Mouse (Mus musculus) CH12.LX (cell line): Measurements from ENCODE around the gene Shld2. TPM values are rescaled to one million over a fixed set of nuclear protein-coding genes. Genes with fewer than 3 reads are reported as not detected.

Source experiments
- DNase-seq: peaks from one replicate; pipeline ENCODE4 v3.0.0-alpha.2; 2013; ENCODE audit errors: extremely low read depth
- H3K27ac ChIP-seq: 2 replicates; pipeline ENCODE4 v1.5.1; 2012; ENCODE audit warnings: low read depth, mild to moderate bottlenecking, control low read depth, moderate library complexity; ENCODE audit not compliant: insufficient read depth
- H3K27me3 ChIP-seq: replicated peaks from 2 replicates; pipeline ENCODE3; 2012; ENCODE audit warnings: inconsistent platforms
- H3K36me3 ChIP-seq, 2 experiments: replicated peaks in 1 of 2; 2 replicates each; pipeline versions ENCODE3 to v1.6.1; 2012; ENCODE audit warnings: inconsistent platforms in 1 of 2, low read length in 1 of 2, mild to moderate bottlenecking in 1 of 2, mixed read lengths in 1 of 2, moderate library complexity in 1 of 2; ENCODE audit not compliant: control insufficient read depth in 1 of 2, insufficient read depth in 1 of 2
- H3K4me1 ChIP-seq, 2 experiments: 2 replicates each; pipeline ENCODE4 v1.6.1; 2012; ENCODE audit warnings: inconsistent platforms in 1 of 2, moderate library complexity in 1 of 2; ENCODE audit not compliant: insufficient read depth in 2 of 2, control insufficient read depth in 1 of 2
- H3K4me2 ChIP-seq: 2 replicates; pipeline ENCODE4 v1.6.1; 2012; ENCODE audit warnings: low read depth, mild to moderate bottlenecking, control low read depth; ENCODE audit not compliant: poor library complexity, insufficient read depth, severe bottlenecking
- H3K4me3 ChIP-seq, 3 experiments: fragments of 150-350 bp in 1 of 3; sonication (generic) in 1 of 3; replicated peaks in 1 of 3; 2 replicates each; pipeline versions ENCODE3 to v1.5.1; 2011 to 2012; ENCODE audit warnings: low read depth in 2 of 3, low read length in 2 of 3, mild to moderate bottlenecking in 2 of 3, moderate library complexity in 2 of 3, control low read depth in 1 of 3, improper control_type of control experiment in 1 of 3, inconsistent platforms in 1 of 3, mixed read lengths in 1 of 3; ENCODE audit not compliant: poor library complexity in 1 of 3
- H3K79me2 ChIP-seq: replicated peaks from 2 replicates; pipeline ENCODE4 v1.6.1; 2012; ENCODE audit warnings: mild to moderate bottlenecking, moderate library complexity; ENCODE audit not compliant: control insufficient read depth, poor library complexity, insufficient read depth, severe bottlenecking; ENCODE audit errors: extremely low read depth
- H3K9ac ChIP-seq: 2 replicates; pipeline ENCODE4 v1.6.1; 2012; ENCODE audit warnings: low read depth, mild to moderate bottlenecking, control low read depth, moderate library complexity; ENCODE audit not compliant: insufficient read depth
- H3K9me3 ChIP-seq: replicated peaks from 2 replicates; pipeline ENCODE3; 2012; ENCODE audit warnings: low read length, inconsistent platforms, mixed read lengths
- BHLHE40 ChIP-seq: IDR thresholded peaks from 2 replicates; pipeline ENCODE4 v1.6.1; 2011; ENCODE audit warnings: mild to moderate bottlenecking, low read depth, low read length, improper control_type of control experiment
- CHD1 ChIP-seq: IDR thresholded peaks from 2 replicates; pipeline ENCODE4 v1.6.1; 2012; ENCODE audit warnings: low read depth, low read length, improper control_type of control experiment, inconsistent platforms
- CHD2 ChIP-seq: IDR thresholded peaks from 2 replicates; pipeline ENCODE4 v1.6.1; 2011; ENCODE audit warnings: low read length, improper control_type of control experiment
- E2F4 ChIP-seq: IDR thresholded peaks from 2 replicates; pipeline ENCODE4 v1.6.1; 2011; ENCODE audit warnings: low read depth, low read length, improper control_type of control experiment; ENCODE audit not compliant: insufficient replicate concordance
- EP300 ChIP-seq: IDR thresholded peaks from 2 replicates; pipeline ENCODE4 v1.6.1; 2011; ENCODE audit warnings: low read length, improper control_type of control experiment
- ETS1 ChIP-seq: conservative IDR thresholded peaks from 2 replicates; pipeline ENCODE4 v1.6.1; 2012; ENCODE audit warnings: low read depth, mild to moderate bottlenecking, inconsistent platforms, low read length, improper control_type of control experiment, moderate library complexity
- GABPA ChIP-seq: IDR thresholded peaks from 2 replicates; pipeline ENCODE4 v1.6.1; 2012; ENCODE audit warnings: low read depth, low read length, improper control_type of control experiment, inconsistent platforms; ENCODE audit not compliant: insufficient replicate concordance
- IRF4 ChIP-seq: IDR thresholded peaks from 2 replicates; pipeline ENCODE4 v1.6.1; 2014; ENCODE audit warnings: low read depth, mild to moderate bottlenecking, inconsistent platforms, low read length, improper control_type of control experiment
- JUN ChIP-seq: IDR thresholded peaks from 2 replicates; pipeline ENCODE4 v1.6.1; 2011; ENCODE audit warnings: low read depth, mild to moderate bottlenecking, low read length, improper control_type of control experiment, moderate library complexity; ENCODE audit not compliant: insufficient read depth
- MAFK ChIP-seq: IDR thresholded peaks from 2 replicates; pipeline ENCODE4 v1.6.1; 2011; ENCODE audit warnings: low read length, improper control_type of control experiment; ENCODE audit not compliant: insufficient replicate concordance
- MEF2A ChIP-seq: IDR thresholded peaks from 2 replicates; pipeline ENCODE4 v1.6.1; 2014; ENCODE audit warnings: low read depth, mild to moderate bottlenecking, inconsistent platforms, low read length, improper control_type of control experiment, borderline replicate concordance
- MXI1 ChIP-seq: IDR thresholded peaks from 2 replicates; pipeline ENCODE4 v1.6.1; 2011; ENCODE audit warnings: mild to moderate bottlenecking, low read depth, low read length, improper control_type of control experiment
- MYC ChIP-seq: IDR thresholded peaks from 2 replicates; pipeline ENCODE4 v1.6.1; 2011; ENCODE audit warnings: low read depth, mild to moderate bottlenecking, improper control_type of control experiment, low read length
- NRF1 ChIP-seq: IDR thresholded peaks from 2 replicates; pipeline ENCODE4 v1.6.1; 2014; ENCODE audit warnings: low read depth, mild to moderate bottlenecking, inconsistent platforms, low read length, improper control_type of control experiment, moderate library complexity
- POLR2A ChIP-seq: IDR thresholded peaks from 2 replicates; pipeline ENCODE4 v1.6.1; 2011; ENCODE audit warnings: low read depth, mild to moderate bottlenecking, improper control_type of control experiment, low read length
- RAD21 ChIP-seq: IDR thresholded peaks from 2 replicates; pipeline ENCODE4 v1.6.1; 2011; ENCODE audit warnings: low read depth, mild to moderate bottlenecking, low read length, improper control_type of control experiment, moderate library complexity
- SMC3 ChIP-seq: IDR thresholded peaks from 2 replicates; pipeline ENCODE4 v1.6.1; 2011; ENCODE audit warnings: low read depth, low read length, improper control_type of control experiment
- UBTF ChIP-seq: IDR thresholded peaks from 2 replicates; pipeline ENCODE4 v1.6.1; 2012; ENCODE audit warnings: low read depth, mild to moderate bottlenecking, inconsistent platforms, low read length, improper control_type of control experiment, moderate library complexity
- USF1 ChIP-seq: IDR thresholded peaks from 2 replicates; pipeline ENCODE4 v1.6.1; 2014; ENCODE audit warnings: low read depth, mild to moderate bottlenecking, inconsistent platforms, low read length, improper control_type of control experiment
- ZMIZ1 ChIP-seq: IDR thresholded peaks from 2 replicates; pipeline ENCODE4 v1.6.1; 2012; ENCODE audit warnings: low read depth, mild to moderate bottlenecking, inconsistent platforms, low read length, improper control_type of control experiment
- ZNF384 ChIP-seq: IDR thresholded peaks from 2 replicates; pipeline ENCODE4 v1.6.1; 2012; ENCODE audit warnings: low read depth, low read length, improper control_type of control experiment, inconsistent platforms
- dilution Hi-C: fragments of 300-500 bp; cut with MboI; formaldehyde crosslinking; loops from 2 replicates; pipeline ENCODE4 v1.14.3; 2020; ENCODE audit warnings: low sequenced_read_pairs; ENCODE audit not compliant: extremely low pct_unique_long_range_greater_than_20kb, extremely low pct_ligation_motif_present
- in situ Hi-C: fragments of 300-500 bp; cut with MboI; formaldehyde crosslinking; loops from 3 replicates; pipeline ENCODE4 v1.14.3; 2019; ENCODE audit warnings: low sequenced_read_pairs, low pct_ligation_motif_present, low pct_unique_long_range_greater_than_20kb, mixed read lengths
- polyA plus RNA-seq: library from polyadenylated mRNA; unstranded; fragments of >175 nt; gene quantifications from 2 replicates; pipeline ENCODE4 v1.2.1, GENCODE M21; 2012; ENCODE audit warnings: low read depth; ENCODE audit not compliant: insufficient read length
- total RNA-seq, 2 experiments: library from RNA; depleted of rRNA; stranded (reverse); fragments of 300-350 nt in 1 of 2; fragments of >200 nt in 1 of 2; gene quantifications; 2 replicates each; pipeline ENCODE4 v1.2.3; 2012 to 2014

Gene Shld2
- total and polyA plus RNA-seq, 3 experiments: 12.0 to 21.8 (median 13.9) TPM

GRCm38 (mm10) chr14:34359676-34360244 is 49.5 kb upstream of the Shld2 start:
- in situ Hi-C loops: no loop called here
- TF ChIP-seq RAD21 (no peak), CHD2 (no peak), UBTF (no peak), ZMIZ1 (no peak), MEF2A (no peak), GABPA (no peak), SMC3 (no peak), MAFK (no peak), ZNF384 (no peak), EP300 (no peak), POLR2A (no peak), BHLHE40 (no peak), NRF1 (no peak), MYC (no peak)

GRCm38 (mm10) chr14:34357671-34358455 is 47.6 kb upstream of the Shld2 start:
- in situ Hi-C loops: no loop called here
- DNase-seq: no peak
- Histone ChIP-seq H3K9ac (no peak overlapping the region), H3K79me2 (no peaks in the 10 kb centered on the region), H3K9me3 (no peaks in the 10 kb centered on the region), H3K4me1 (0 out of 4 replicates have a peak, but pooled peaks cover 0 to 3% of the 10 kb centered on the region in 2 experiments), H3K27ac (no peak overlapping the region), H3K27me3 (peaks cover 3% of the 10 kb centered on the region), H3K4me2 (no peak overlapping the region), H3K36me3 (no peaks in the 10 kb centered on the region), H3K4me3 (no peak overlapping the region)
- dilution Hi-C loops: no loop called here
- TF ChIP-seq BHLHE40 (no peak), E2F4 (no peak), UBTF (no peak), MEF2A (no peak), IRF4 (no peak), MXI1 (no peak), GABPA (no peak), NRF1 (no peak), MYC (no peak), ZMIZ1 (no peak), USF1 (no peak), JUN (no peak), CHD1 (no peak), SMC3 (no peak), ETS1 (no peak), CHD2 (no peak)

More at GRCm38 (mm10) chr14:34359676-34360244, 49.5 kb upstream of the Shld2 start:
- Histone ChIP-seq H3K4me2 (no peak overlapping the region), H3K4me1 (0 out of 4 replicates have a peak, but pooled peaks cover 0 to 3% of the 10 kb centered on the region in 2 experiments), H3K27me3 (no peaks in the 10 kb centered on the region), H3K9ac (no peak overlapping the region), H3K36me3 (no peaks in the 10 kb centered on the region), H3K4me3 (no peak overlapping the region), H3K79me2 (no peaks in the 10 kb centered on the region), H3K27ac (no peak overlapping the region), H3K9me3 (peaks cover 9% of the 10 kb centered on the region)
- dilution Hi-C loops: no loop called here
- no peak for DNase-seq
